Mouse (Mus musculus) erythroblast, embryonic 14.5 days (primary cell): Measurements from ENCODE around the gene Tas2r116.

Experiments used
- GATA1 ChIP-seq: IDR thresholded peaks from 2 replicates; pipeline ENCODE4 v1.6.1; 2012; ENCODE audit warnings: low read length, inconsistent platforms, mixed read lengths
- TAL1 ChIP-seq: IDR thresholded peaks from 3 replicates; pipeline ENCODE4 v1.6.1; 2012; ENCODE audit warnings: low read length, inconsistent platforms, mixed read lengths

DNA sequence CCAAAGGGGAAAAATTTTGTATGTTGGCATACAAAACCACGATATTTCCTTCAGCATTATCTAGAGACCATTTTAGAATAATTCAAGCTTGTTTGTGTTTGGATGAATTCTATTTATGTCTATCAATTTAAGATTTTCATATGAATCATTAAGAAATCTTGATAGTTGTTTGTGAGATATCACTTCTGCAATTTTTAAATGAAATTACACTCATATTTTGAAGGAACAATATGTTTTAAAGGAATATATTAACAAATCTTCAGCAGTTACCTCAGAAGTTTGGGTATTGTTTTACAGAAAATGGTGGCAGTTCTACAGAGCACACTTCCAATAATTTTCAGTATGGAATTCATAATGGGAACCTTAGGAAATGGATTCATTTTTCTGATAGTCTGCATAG is 37.5 kb downstream of the Tas2r116 start, which contains the start of gene Tas2r113:
- TF ChIP-seq TAL1 (no peak), GATA1 (no peak)
